Mouse (Mus musculus) adrenal gland, postnatal 14 days (tissue): ENCODE measurements around the gene Hoxd12. TPM values are rescaled to one million over a fixed set of nuclear protein-coding genes. Genes with fewer than 3 reads are reported as not detected.
A peak's percentile ranks its signal among the peaks of the same experiment; 100 is the strongest.

ENCODE experiments used
- DNase-seq: peaks from one replicate; pipeline ENCODE4 v3.0.0; 2021; ENCODE audit warnings: mixed read lengths
- total RNA-seq: library from RNA; stranded (reverse); gene quantifications from 2 replicates; pipeline ENCODE4 v1.2.3, GENCODE M21; 2021

The Hoxd12 gene
- total RNA-seq, 1 experiment from 2014 or later: not detected

DNA sequence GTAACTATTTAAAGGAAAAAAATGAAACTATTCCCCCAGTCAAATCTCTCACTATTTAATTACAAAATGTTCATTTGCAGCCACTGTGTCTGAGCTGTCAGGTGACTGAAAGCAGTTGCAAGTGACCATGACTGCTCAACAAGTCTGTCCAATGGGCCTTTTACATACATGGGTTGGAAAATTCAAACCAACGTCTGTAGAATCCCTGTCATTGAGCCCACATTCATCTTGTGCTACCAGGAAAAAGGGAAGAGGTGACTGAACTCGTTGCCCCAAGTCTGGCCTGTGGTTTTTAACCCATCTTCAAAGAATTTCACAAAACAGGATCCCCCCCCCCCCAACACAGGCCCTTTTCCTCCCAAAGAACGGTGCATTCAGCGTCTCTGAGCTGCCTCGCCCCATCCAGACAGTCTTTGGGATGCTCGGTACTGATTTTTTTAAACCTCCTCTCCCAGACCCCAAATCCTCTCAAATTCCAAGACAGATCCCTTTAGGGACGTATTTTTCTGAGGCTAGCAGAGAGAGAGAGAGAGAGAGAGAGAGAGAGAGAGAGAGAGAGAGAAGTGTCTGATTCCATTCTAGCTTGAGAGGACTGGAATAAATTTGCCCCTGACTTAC, 21.1 kb downstream of the Hoxd12 start:
- DNase-seq: no peak

GRCm38 (mm10) chr2:74696442-74697335, 21.9 kb downstream of the Hoxd12 start:
- DNase-seq: no peak

- peak; percentile 85 for DNase-seq
These were observed 22.8 kb downstream of the Hoxd12 start, which contains the start of gene Hoxd9 for GRCm38 (mm10) chr2:74697567-74698121. TSS of gene Hoxd9 (plus strand) at chr2:74697727.

DNA sequence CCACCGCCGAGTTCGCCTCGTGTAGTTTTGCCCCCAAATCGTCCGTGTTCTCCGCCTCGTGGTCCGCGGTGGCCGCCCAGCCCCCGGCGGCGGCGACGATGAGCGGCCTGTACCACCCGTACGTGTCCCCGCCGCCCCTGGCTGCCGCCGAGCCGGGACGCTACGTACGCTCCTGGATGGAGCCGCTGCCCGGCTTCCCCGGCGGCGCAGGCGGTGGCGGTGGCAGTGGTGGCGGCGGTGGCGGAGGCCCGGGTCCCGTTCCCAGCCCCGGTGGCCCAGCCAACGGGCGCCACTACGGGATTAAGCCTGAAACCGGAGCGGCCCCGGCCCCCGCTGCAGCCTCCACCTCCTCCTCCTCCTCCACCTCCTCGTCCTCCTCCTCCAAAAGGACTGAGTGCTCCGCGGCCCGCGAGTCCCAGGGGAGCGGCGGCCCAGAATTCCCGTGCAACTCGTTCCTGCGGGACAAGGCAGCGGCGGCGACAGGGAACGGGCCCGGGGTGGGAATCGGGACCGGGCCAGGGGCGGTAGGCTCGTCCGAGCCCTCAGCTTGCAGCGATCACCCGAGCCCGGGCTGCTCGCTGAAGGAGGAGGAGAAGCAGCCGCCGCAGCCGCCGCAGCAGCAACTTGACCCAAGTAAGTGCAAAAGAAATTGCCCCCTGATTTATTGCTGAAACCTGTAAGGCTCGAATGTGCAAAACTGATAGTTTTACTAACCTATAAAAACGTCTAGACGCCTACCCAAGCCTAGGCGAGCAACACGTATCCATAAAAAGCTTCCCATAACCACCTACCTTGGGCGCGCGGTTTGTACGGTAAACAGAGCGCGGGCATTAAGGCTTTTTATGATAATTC, 23.6 kb downstream of the Hoxd12 start:
- DNase-seq: peak; percentile 60

- no peak for DNase-seq
These were observed 24.2 kb downstream of the Hoxd12 start for GRCm38 (mm10) chr2:74699053-74699430.

DNA sequence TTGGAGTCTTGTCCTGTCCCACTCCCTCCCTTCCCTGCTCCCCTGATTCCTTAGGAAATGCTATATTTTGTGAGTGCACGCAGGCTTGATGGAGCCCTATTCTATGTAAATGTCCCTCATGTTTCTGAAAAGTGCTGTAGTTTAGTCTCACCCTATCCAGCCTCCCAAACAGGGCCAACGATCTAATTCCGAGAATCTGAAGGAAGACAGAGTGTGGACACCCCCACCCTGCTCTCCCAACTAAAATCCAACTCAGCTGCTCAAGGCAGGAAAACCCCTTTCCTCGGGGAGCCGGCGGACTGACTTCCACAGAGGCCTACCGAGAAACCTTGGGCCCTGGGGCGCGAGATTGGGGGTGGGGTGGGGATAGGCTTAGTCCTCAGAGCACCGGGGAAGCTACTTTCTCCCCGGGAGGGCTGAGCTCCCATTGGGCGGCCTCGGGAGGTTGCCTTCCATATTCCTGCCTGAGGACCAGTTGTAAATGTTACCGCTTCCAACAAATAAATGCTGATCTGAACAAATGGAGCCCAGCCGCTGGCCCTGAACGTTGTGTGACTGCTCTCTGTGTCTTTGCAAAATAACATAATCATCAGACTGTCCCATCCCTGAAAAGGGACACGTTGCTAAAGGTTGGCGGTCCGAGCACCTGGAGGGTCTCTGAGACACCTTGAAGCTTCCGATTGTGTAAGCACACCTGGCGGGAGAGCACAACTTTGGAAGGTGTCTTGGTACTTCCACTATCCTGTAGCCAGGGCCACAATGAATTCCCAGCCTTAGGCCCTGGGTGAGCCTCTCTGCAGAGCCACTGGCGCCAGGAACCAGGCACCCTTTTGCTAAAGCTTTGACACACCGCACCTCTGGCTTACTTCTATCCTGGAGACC, 25.1 kb downstream of the Hoxd12 start:
- DNase-seq: no peak

DNA sequence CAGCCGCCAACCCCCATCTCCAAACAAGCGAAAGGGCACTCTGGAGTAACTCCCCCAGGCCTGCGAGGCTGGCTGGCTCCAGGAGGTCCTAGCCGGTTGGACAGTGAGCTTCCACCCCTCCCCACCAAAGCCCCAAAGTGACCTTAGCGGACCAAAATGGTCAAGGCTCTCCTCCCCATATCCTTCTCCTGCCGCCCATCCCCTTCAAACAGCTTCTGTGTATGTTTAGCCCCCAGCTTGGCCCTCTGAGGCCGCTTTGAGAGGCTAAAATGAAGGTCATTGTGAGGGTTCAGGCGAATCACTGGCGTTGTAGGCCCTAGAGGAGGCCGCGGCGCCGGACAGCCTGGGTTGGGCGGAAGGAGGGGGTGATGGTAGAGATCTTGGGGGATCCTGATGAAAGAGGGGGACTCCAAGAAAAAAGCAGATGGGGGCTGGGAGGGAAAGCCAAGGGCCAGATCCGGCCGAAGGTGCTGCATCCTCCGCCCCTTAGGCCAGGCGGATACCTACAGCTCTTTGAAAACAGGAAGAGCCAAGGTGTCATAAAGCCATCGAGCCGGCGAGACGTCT, 25.8 kb downstream of the Hoxd12 start:
- no peak for DNase-seq

DNA sequence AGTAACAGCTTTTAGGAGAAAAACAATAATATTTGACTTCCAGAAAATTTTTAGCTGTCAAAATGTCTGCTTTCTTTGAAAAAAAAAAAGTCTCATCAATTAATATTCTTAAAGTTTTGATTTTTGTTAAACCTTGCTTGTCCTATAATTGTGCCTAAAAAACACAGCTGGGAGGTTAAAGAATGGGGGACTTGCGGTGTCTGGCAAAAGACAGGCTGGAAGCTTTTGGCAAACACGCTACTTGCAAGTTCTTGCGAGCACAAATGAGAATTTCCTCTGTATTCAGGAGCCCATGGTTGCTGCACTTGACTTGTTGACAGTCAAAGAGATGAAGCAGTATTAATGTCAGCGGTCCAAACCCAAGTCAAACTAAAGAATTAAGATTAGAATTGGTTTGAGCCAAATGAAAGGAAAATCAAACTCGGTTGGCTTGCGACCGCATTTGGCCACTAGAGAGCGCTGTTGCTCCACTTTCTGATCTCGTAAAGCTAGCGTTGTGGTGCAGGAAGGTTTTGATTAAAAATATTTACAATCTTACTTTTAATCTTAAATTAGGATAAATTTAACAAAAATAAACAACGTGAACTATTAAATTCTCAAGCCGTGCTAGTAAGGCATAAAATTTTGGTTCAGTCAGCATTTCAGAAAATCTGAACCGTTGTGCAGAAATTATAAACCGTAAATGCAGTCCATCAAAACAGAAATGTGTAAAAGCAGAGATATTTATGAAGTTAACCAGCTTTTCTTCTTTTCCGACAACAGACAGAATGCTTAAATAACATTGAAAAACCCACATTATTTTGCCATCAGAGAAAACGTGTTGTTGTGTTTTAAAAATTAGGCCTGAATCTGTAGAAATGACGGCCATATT, 27.4 kb downstream of the Hoxd12 start:
- peak; percentile 85 for DNase-seq

GRCm38 (mm10) chr2:74702820-74703219, 28.0 kb downstream of the Hoxd12 start:
- DNase-seq: no peak

DNA sequence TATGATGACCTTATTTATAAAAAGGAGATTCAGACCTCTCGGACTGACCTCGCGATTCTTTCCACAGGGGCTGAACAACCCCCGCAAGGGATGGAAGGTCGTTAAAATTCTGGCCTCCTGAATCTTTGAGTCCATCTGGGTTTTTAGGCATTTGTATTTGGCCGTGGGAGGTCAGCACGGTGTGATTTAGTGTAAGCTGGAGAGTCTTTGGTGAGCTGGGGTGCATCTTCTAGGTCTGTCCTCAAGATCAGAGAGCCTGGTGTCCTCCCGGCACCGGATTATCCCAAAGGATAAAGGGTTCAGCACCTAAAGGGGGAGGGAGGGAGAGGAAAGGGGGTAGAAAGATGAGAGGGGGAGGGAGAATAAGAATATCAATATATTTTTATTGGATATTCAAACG, 28.5 kb downstream of the Hoxd12 start:
- DNase-seq: no peak

DNA sequence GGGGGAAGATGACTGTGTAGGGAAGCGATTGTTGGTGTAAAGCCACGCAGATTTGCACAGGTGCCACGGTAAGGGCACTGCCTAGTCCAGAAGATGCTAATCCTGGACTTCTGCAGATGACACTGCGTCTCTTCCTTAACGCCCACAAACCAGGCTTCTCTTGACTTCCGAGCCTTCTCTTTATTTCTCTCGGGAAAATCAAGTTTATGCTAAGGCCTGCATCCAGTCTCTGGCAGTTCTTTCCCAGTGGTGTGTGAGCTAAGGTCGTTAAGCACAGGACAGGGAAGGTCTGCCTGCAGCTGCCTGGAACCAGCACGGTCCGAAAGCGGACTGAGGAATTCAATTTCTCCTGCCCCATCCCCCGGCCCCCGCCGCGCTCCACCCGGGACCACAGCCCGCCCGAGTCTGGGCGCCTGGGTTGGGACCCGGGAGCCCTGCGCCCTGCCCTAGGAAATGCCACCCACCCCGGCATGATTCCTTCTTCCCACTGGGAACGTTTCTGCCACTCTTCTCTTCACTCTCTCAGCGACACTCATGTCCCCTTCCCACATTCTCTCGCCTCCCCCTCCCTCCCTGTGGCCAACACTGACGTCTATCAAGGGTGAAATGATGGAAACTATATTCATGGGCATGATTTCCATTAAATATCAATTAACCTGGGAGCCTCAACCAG, 29.0 kb downstream of the Hoxd12 start:
- no peak for DNase-seq

- DNase-seq: peak; percentile 91
These were observed 29.7 kb downstream of the Hoxd12 start, which contains the start of gene Hoxd8 for GRCm38 (mm10) chr2:74704393-74704998. TSS of gene Hoxd8 (plus strand) at chr2:74704615.

DNA sequence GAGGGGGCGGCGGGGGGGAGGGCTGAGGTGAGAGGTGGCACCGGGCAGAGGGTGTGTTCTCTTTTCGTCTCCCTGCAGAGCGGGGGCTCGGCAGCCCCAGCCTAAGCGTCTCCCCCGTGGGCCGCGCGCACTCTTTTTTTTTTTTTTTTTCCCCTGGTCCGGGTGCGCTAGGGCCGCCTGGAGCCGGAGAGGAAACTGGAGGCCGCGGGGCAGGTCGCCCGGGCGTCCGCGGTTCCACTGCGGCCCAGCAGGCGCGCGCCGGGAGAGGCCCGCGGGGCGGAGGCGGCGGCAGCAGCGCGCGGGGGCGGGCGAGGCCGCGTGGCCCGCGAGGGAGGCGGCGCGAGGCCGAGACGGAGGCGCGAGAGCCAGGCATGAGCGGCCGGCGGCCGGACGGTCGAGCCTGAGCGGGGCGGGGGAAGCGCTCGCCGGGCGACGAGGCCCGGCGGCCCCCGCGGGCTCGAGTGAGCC, 30.2 kb downstream of the Hoxd12 start:
- peak; percentile 73 for DNase-seq

- DNase-seq: peak; percentile 86
These were observed 30.8 kb downstream of the Hoxd12 start for GRCm38 (mm10) chr2:74705467-74706089.

DNA sequence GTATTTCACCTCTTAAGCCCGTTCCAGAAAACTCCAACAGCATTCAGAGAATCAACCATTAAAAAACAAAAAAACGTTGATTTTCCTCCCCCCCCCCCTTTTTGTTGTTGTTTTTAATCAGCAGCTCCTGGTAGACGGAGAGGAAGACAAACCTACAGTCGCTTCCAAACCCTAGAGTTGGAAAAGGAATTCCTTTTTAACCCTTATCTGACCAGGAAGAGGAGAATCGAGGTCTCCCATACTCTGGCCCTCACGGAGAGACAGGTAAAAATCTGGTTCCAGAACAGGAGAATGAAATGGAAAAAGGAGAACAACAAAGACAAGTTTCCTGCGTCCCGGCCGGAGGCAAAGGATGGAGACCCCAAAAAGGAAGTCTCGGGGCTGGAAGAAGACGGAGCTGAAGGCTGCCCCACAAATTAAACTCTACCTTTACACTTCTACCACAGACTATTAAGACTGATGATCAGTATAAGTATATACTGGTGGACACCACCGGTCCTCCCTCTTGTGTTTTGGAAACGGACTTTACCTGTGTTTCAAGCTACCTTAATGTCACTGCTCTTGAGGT, 31.7 kb downstream of the Hoxd12 start:
- DNase-seq: no peak

DNA sequence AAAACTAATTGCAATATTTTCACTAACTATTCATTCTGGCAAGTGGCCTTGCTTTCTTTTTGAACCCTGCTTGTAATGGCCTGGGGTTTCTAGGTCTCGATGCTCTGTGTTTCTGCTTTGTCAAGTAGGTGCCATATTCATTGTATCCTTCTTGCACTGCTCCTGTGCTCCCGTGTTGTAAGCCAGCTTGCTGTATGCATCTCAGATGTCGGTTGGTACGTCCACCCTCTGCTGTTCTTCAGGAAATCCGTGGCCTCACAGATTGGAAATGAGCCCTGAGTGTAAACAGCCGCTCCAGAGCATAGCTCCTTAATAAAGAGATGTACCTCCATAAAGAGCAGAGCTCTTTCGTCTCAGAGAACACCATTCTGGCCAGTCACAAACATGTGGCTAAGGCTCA, 32.8 kb downstream of the Hoxd12 start:
- DNase-seq: no peak

DNA sequence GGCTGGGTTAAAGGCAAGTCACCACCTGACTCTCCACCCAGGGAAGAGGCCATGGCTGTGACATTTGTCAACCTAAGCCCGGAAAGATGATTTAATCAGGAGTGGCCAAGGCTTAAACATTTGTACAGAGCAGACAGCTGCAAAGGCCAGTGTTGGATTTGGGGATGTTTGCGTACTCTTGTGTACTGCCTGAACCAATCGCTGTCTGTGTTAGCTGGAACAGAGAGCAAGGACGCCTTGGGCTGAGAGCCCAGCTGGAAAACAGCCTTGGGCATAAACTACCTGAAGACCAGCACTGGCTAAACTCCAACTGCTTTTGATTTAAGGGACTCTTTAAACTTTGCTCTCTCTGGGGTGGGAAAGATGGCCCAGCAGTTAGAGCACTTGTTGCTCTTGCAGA, 33.9 kb downstream of the Hoxd12 start:
- peak; percentile 61 for DNase-seq
